Mouse (Mus musculus) subcutaneous adipose tissue, adult 2 months (tissue): ENCODE data around the gene Rassf9. TPM values are rescaled to one million over a fixed set of nuclear protein-coding genes. Genes with fewer than 3 reads are reported as not detected.

Source experiments
- polyA plus RNA-seq: library from polyadenylated mRNA; depleted of rRNA; stranded (reverse); fragments of >200 nt; gene quantifications from 2 replicates; pipeline ENCODE4 v1.2.3, GENCODE M21; 2012; ENCODE audit warnings: low replicate concordance; rRNA removed

The Rassf9 gene
- polyA plus RNA-seq = 0.92 and 1.2 TPM in 2 replicates

DNA sequence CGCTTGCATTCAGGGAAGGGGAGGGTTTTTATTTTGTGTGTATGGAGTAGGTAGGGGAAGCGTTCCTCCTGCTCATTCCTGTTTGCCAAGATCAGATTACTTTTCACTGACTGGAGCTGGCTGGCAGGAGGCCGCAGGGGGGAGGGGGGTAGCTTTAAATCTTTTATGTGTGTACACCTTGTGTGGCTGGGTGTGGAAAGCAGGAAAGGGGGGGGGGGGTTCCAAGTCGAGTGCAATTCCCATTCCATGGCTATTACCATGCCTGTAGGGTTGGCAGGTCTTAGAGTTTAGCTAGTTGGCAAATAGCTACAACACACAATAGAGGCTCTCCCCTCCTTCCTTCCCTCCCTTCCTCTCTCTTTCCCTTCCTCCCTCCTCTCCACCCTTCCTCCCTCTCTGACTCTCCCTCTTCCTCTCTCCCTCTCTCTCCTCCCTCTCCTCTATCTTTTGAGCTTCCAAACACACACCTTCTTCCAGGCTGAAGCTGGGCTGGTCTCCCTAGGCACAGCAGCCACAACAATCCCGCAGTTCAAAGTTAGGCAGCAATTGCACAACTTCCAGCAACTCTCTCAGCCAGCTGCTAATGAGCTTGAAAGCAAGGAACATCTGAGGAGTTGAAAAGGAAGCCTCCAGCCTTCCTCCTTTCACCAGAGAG, at the start of gene Rassf9:
Rassf9 (plus strand) TSS at position 416 of the 655 bp plus-strand sequence.

DNA sequence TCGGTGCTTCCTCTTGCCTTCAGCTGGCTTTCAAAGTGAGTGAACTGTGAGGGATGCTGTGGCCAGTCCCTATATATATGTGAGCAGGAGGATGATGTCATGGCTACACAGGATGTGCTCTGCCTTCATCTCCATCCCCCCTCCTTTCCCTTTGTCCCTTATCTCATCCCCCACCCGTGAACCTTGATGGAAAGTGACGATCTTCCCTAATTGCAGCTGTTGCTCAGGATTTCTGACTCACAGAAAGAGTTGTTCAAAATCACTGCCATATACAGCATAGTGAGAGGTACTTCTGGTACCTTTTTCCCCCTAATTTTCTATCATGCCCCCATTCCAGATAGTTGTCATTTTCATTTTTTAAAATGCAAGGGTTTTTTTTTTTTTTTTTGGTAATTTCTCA, 21.6 kb upstream of the Rassf9 start, which contains the start of gene Nts:
Nts (minus strand) TSS at position 101 of the 400 bp plus-strand sequence.

Other genes starting within 250 kb of the Rassf9 start
- 0.31 TPM in 1 of 2 replicates, not detected in the other for gene Nts, start 21.7 kb upstream of the Rassf9 start, polyA plus RNA-seq